Comparison of ENCODE assay signal across 13 mouse cellular contexts in the genomic region with DNA sequence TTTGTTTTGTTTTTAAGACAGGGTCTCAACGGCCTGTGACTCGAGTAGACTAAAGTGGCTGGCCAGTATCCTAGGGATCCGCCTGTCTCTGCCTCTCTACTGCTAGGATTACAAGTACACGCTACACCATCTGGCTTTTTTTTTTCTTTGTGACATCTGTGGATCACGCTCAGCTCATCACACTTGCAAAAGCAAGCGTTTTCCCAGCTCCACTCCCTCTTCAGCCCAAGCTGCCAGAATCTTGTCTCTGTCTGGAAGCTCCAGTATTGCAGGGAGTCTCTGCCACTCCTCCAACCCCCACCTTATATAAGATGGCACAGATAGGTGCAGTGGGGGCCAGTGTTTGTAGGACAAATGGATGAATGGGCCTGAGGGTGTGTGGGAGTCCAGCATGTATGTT. TPM values are rescaled to one million over a fixed set of nuclear protein-coding genes. Genes with fewer than 3 reads are reported as not detected.
A peak's percentile ranks its signal among the peaks of the same experiment; 100 is the strongest.
DNase-seq lines count a peak whose midpoint lies in the region; ATAC-seq and TF ChIP-seq lines count a peak whose summit lies in the region.
"Had no signal": no experiment of that assay in that cellular context is flagged by ENCODE, and none has a peak within 500 bp of the region (broad histone marks: within the 10 kb centered on the region; RNA-seq: fewer than 3 reads in every experiment).

No protein-coding gene starts in this region.

- H3K9ac ChIP-seq in lung, embryonic 16.5 days (ENCODE audit: low read length): no peak overlapping the region
- peak overlapping the region; percentile 25; the same call in 1 of the 2 replicates for H3K9ac ChIP-seq in forebrain, postnatal 0 days
- H3K9ac ChIP-seq: embryonic facial prominence, embryonic 12.5 days; heart, embryonic 12.5 days had no signal

- no peak overlapping the region for H3K4me3 ChIP-seq in lung, embryonic 16.5 days (ENCODE audit: low read length)
- H3K4me3 ChIP-seq in forebrain, postnatal 0 days (ENCODE audit: low read depth, low read length): no peak overlapping the region
- H3K4me3 ChIP-seq in layer of hippocampus, adult 2 months: no peak overlapping the region
- H3K4me3 ChIP-seq: embryonic facial prominence, embryonic 12.5 days; heart, embryonic 12.5 days had no signal

- peaks cover 3% of the 10 kb centered on the region for H3K9me3 ChIP-seq in lung, embryonic 16.5 days (ENCODE audit: control insufficient read depth, low read length)
- no peaks in the 10 kb centered on the region for H3K9me3 ChIP-seq in forebrain, postnatal 0 days (ENCODE audit: low read length)
- H3K9me3 ChIP-seq: embryonic facial prominence, embryonic 12.5 days had no signal

- no peak overlapping the region for H3K4me2 ChIP-seq in lung, embryonic 16.5 days (ENCODE audit: low read depth, low read length)
- H3K4me2 ChIP-seq in forebrain, postnatal 0 days (ENCODE audit: low read depth): no peak overlapping the region
- H3K4me2 ChIP-seq: embryonic facial prominence, embryonic 12.5 days; heart, embryonic 12.5 days had no signal

- H3K36me3 ChIP-seq in lung, embryonic 16.5 days (ENCODE audit: control insufficient read depth, insufficient read depth, low read length): no peaks in the 10 kb centered on the region
- peaks cover 33% of the 10 kb centered on the region for H3K36me3 ChIP-seq in forebrain, postnatal 0 days (ENCODE audit: insufficient read depth)
- H3K36me3 ChIP-seq: embryonic facial prominence, embryonic 12.5 days had no signal

- peaks cover 7% of the 10 kb centered on the region for H3K4me1 ChIP-seq in lung, embryonic 16.5 days (replicated peaks; ENCODE audit: control insufficient read depth, insufficient read depth, low read length)
- H3K4me1 ChIP-seq in forebrain, postnatal 0 days (ENCODE audit: insufficient read depth): peaks cover 5% of the 10 kb centered on the region; the same call in 1 of the 2 replicates
- H3K4me1 ChIP-seq: embryonic facial prominence, embryonic 12.5 days; heart, embryonic 12.5 days had no signal

- DNase-seq in lung, postnatal 4 days: no peak
- DNase-seq in forebrain, postnatal 0 days: peak; percentile 64
- peak; percentile 57 to 80 for DNase-seq in layer of hippocampus, adult 2 months (ENCODE audit: low spot score in 2 of 2)
- peak; percentile 74 to 80 for DNase-seq in left cerebral cortex, postnatal 36 days (ENCODE audit: low spot score in 2 of 2)
- DNase-seq in c-Kit-positive CD71-positive TER-119-positive erythroid progenitor cells, embryonic 14.5 days (ENCODE audit: low spot score): no peak
- DNase-seq in thymus, adult 18-20 months: no peak
- no peak for DNase-seq in natural killer cell, adult 2 months (ENCODE audit: low spot score in 2 of 2)
- DNase-seq: cerebellum, adult 9-10 months; kidney, adult 18-20 months had no signal

- intact Hi-C loops in left cerebral cortex, postnatal 36 days (cut with DNase I): loop anchor here (2.0 to 5.0 kb wide), 2 partner anchors 65 to 139 kb away; partner anchors contain the start of genes Kdm3a and Reep1

- WGBS in lung, embryonic 16.5 days: 68% methylated on average over 6 of the region's 6 CpGs
- WGBS in forebrain, postnatal 0 days: 55% methylated on average over 6 of the region's 6 CpGs

- H3K27ac ChIP-seq in lung, embryonic 16.5 days (ENCODE audit: low read length): peak overlapping the region; percentile 86
- H3K27ac ChIP-seq in forebrain, postnatal 0 days (ENCODE audit: low read depth, low read length): peak overlapping the region; percentile 70
- H3K27ac ChIP-seq in layer of hippocampus, adult 2 months: peak overlapping the region; percentile 89
- H3K27ac ChIP-seq: embryonic facial prominence, embryonic 12.5 days had no signal

- no peaks in the 10 kb centered on the region for H3K27me3 ChIP-seq in lung, embryonic 16.5 days (ENCODE audit: control insufficient read depth, insufficient read depth, low read depth, low read length)
- H3K27me3 ChIP-seq in forebrain, postnatal 0 days (ENCODE audit: insufficient read depth, low read length): no peaks in the 10 kb centered on the region
- H3K27me3 ChIP-seq: CH12.LX; embryonic facial prominence, embryonic 12.5 days; heart, embryonic 12.5 days had no signal

- ATAC-seq in lung, embryonic 16.5 days (ENCODE audit: low read depth): 0 out of 2 replicates have a peak, but pooled peaks have one; percentile 2
- peak; percentile 79 for ATAC-seq in forebrain, postnatal 0 days

- no peak for TF ChIP-seq CTCF in forebrain, postnatal 0 days (IDR thresholded peaks at IDR 0.05; ENCODE audit: low read depth)
- 0 out of 2 replicates have a peak, but pooled peaks have one; percentile 7 for TF ChIP-seq CTCF in layer of hippocampus, adult 2 months (conservative IDR thresholded peaks at IDR 0.05)

RNA-seq across cellular contexts. Expression of gene Mrpl35, which starts 54.6 kb away (rescaled TPM):
- polyA plus RNA-seq in lung, embryonic 16.5 days (2015; fragmentation: Nextera tagmentation; extraction: Ambion mirVana): 54.2 and 59.4 TPM in 2 replicates
- 8.3 and 9.4 TPM in 2 replicates for total RNA-seq in forebrain, postnatal 0 days (2014; rRNA removed)
- polyA plus RNA-seq in forebrain, postnatal 0 days (2015; fragmentation: Nextera tagmentation; extraction: Ambion mirVana): 55.7 and 59.8 TPM in 2 replicates
- total RNA-seq in layer of hippocampus, adult 2 months (2021): 10 to 100 TPM; 31.2 to 31.8 TPM
- 10 to 100 TPM; 26.4 to 29.1 TPM for total RNA-seq in left cerebral cortex, postnatal 36 days (2021)

RNA-seq across cellular contexts. Expression of gene Immt, which starts 59.0 kb away (rescaled TPM):
- 170 and 173 TPM in 2 replicates for polyA plus RNA-seq in lung, embryonic 16.5 days (2015; fragmentation: Nextera tagmentation; extraction: Ambion mirVana)
- total RNA-seq in forebrain, postnatal 0 days (2014; rRNA removed): 120 TPM in 2 replicates
- 136 and 142 TPM in 2 replicates for polyA plus RNA-seq in forebrain, postnatal 0 days (2015; fragmentation: Nextera tagmentation; extraction: Ambion mirVana)
- total RNA-seq in layer of hippocampus, adult 2 months (2021): 100 to 1,000 TPM; 131 to 137 TPM
- 100 to 1,000 TPM; 142 to 143 TPM for total RNA-seq in left cerebral cortex, postnatal 36 days (2021)

Comparison
In these comparisons a context has a peak if more than half of its experiments do, and no peak if none do; other contexts are left out.
1. DNase-seq: peak in forebrain, postnatal 0 days (single experiment), layer of hippocampus, adult 2 months (2 of 2) and left cerebral cortex, postnatal 36 days (2 of 2); none in lung, postnatal 4 days (0 of 2), c-Kit-positive CD71-positive TER-119-positive erythroid progenitor cells, embryonic 14.5 days (single experiment), thymus, adult 18-20 months (0 of 2) and natural killer cell, adult 2 months (0 of 2).
2. Peak in every context shown above with its lines, with median percentiles within 50 percentile points of each other: H3K27ac ChIP-seq.